Mouse (Mus musculus): ENCODE measurements around the gene Gm28038.

- TF ChIP-seq CTCF (conservative IDR thresholded peaks at IDR 0.05; ENCODE audit: insufficient read depth, insufficient read length, low read depth, low read length) (no peak), POLR2A (IDR thresholded peaks at IDR 0.05; ENCODE audit: low read depth, low read length) (no peak)
These were observed at the start of gene Gm28038 for GRCm38 (mm10) chr2:30280743-30281142.
